Mouse (Mus musculus) heart, postnatal 0 days (tissue): ENCODE data around the gene Kif22. TPM values are rescaled to one million over a fixed set of nuclear protein-coding genes. Genes with fewer than 3 reads are reported as not detected.

Experiments
- ATAC-seq: fragments of 200-750 bp; cut with Nextera tagmentation; 2 replicates; pipeline ENCODE4 v1.8.0; 2017; ENCODE audit warnings: low read depth, moderate number of reproducible peaks, moderate library complexity; ENCODE audit not compliant: insufficient read depth
- DNase-seq: peaks from one replicate; pipeline ENCODE4 v3.0.0-alpha.2; 2016; ENCODE audit warnings: low spot score
- H3K27ac ChIP-seq: fragments of 300-500 bp; sonication (generic); 2 replicates; pipeline ENCODE4 v1.5.1; 2014; ENCODE audit warnings: low read depth, mild to moderate bottlenecking
- H3K27me3 ChIP-seq: fragments of 300-500 bp; sonication (generic); 2 replicates; pipeline ENCODE4 v1.6.1; 2014; ENCODE audit warnings: low read length, mixed read lengths; ENCODE audit not compliant: control insufficient read depth, insufficient read depth
- H3K36me3 ChIP-seq: fragments of 300-500 bp; sonication (generic); replicated peaks from 2 replicates; pipeline ENCODE4 v1.6.1; 2014; ENCODE audit warnings: low read length, mixed read lengths; ENCODE audit not compliant: control insufficient read depth, insufficient read depth
- H3K4me1 ChIP-seq: fragments of 300-500 bp; sonication (generic); 2 replicates; pipeline ENCODE4 v1.6.1; 2014; ENCODE audit warnings: antibody characterized with exemption; ENCODE audit not compliant: control insufficient read depth, insufficient read depth
- H3K4me2 ChIP-seq: fragments of 300-500 bp; sonication (generic); 2 replicates; pipeline ENCODE4 v1.6.1; 2014; ENCODE audit warnings: low read depth, mild to moderate bottlenecking, low read length, moderate library complexity
- H3K4me3 ChIP-seq: fragments of 300-500 bp; sonication (generic); 2 replicates; pipeline ENCODE4 v1.5.1; 2014; ENCODE audit warnings: low read depth, low read length
- H3K9ac ChIP-seq: fragments of 300-500 bp; sonication (generic); replicated peaks from 2 replicates; pipeline ENCODE4 v1.6.1; 2014; ENCODE audit warnings: low read depth, low read length, mixed read lengths
- H3K9me3 ChIP-seq: fragments of 300-500 bp; sonication (generic); replicated peaks from 2 replicates; pipeline ENCODE4 v1.6.1; 2016; ENCODE audit warnings: low read length; ENCODE audit not compliant: control insufficient read depth
- CTCF ChIP-seq: IDR thresholded peaks from 2 replicates; pipeline ENCODE4 v1.5.1; 2016; ENCODE audit warnings: antibody characterized with exemption, control low read depth, low read depth
- EP300 ChIP-seq: IDR thresholded peaks from 2 replicates; pipeline ENCODE4 v1.6.1; 2016; ENCODE audit warnings: antibody characterized with exemption, low read depth
- WGBS: fragments of 180-500 bp; shearing (Covaris S2); extraction: QIAGEN DNeasy Blood & Tissue Kit; methylation state at CpG from one replicate; pipeline ENCODE4 v1.1.7; 2014; 5-methylcytosine and 5-hydroxymethylcytosine counted together
- microRNA-seq: library from miRNA; unstranded; fragments of <30 nt; microRNA quantifications from one replicate; pipeline ENCODE4, GENCODE M21; 2016
- polyA plus RNA-seq: library from polyadenylated mRNA; unstranded; fragments of >200 nt; fragmentation: Nextera tagmentation; extraction: Ambion mirVana; gene quantifications from 2 replicates; pipeline ENCODE4 v1.2.1, GENCODE M21; 2015
- total RNA-seq: library from RNA; depleted of rRNA; stranded (reverse); fragments of >200 nt; gene quantifications from 2 replicates; pipeline ENCODE4 v1.2.3, GENCODE M21; 2014; ENCODE audit warnings: low replicate concordance; rRNA removed

Kif22 gene
- total and polyA plus RNA-seq, 2 experiments from 2014 or later: 22.4 to 43.1 TPM

DNA sequence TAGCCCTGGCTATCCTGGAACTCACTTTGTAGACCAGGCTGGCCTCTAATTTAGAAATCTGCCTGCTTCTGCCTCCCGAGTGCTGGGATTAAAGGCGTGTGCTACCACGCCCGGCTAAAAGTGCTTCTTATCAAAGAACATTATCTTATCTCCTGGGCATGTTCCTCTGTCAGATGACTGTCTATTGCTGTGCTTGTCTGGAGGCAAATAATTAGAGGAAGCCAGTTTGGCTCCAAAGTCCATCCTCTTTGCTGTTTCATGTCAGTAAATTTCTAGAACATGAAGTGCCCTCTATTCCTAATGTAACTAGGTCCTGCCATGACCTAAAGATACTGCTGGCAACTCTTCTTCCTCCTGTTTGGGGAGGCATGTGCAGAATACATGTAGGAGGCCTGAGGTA is 60.2 kb downstream of the Kif22 start:
- TF ChIP-seq CTCF (no peak), EP300 (no peak)
- Histone ChIP-seq H3K4me1 (no peaks in the 10 kb centered on the region), H3K27ac (no peak overlapping the region), H3K36me3 (peaks cover 38% of the 10 kb centered on the region), H3K9me3 (no peaks in the 10 kb centered on the region), H3K9ac (no peak overlapping the region), H3K4me3 (no peak overlapping the region), H3K27me3 (no peaks in the 10 kb centered on the region), H3K4me2 (no peak overlapping the region)
- 55% methylated on average over 4 of the region's 4 CpGs for WGBS
- DNase-seq (no peak), ATAC-seq (no peak)

DNA sequence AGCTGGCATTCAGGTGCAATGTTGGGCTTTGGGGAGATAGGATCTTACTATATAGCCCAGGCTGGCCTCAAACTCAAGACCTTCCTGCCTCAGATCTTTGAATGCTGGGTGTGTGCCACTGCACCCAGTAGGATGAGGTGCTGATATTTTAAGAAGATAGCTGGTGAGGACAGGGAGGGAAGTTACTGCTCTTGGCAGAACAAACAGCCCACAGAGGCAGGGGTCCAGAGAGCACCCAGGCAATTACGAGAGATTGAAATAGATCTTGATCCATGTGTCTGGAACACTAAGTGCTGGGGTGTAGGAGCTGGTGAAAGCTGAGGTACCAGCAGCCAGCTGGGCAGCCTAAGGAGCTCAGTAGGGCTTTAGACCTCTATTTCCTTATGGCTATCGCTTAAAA is 60.7 kb downstream of the Kif22 start:
- Histone ChIP-seq H3K9ac (no peak overlapping the region), H3K4me3 (no peak overlapping the region), H3K4me2 (no peak overlapping the region), H3K27me3 (no peaks in the 10 kb centered on the region), H3K9me3 (no peaks in the 10 kb centered on the region), H3K4me1 (no peaks in the 10 kb centered on the region), H3K36me3 (peaks cover 34% of the 10 kb centered on the region), H3K27ac (no peak overlapping the region)
- ATAC-seq: no peak
- no peak for DNase-seq
- WGBS: 69% methylated on average over 2 of the region's 2 CpGs
- no peak for TF ChIP-seq CTCF
- no peak for TF ChIP-seq EP300

DNA sequence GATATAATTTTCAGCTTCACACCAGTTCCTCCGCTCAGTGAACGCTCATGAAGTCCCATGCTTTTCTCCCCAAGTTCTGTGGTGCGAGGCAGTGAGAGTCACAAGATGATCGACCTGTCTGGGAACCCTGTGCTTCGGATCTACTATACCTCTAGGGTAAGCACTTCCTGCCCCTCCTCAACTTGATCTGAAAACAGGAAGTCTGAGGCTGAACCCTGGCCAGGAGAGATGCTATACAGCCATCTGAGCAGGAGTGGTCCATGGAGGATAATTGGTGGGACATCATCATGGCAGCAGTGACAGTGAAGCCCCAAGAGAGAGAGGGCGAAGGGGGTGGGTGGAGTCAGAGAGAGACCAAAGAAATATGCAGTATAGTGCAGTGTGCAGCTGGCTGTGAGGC is 63.4 kb downstream of the Kif22 start:
- Histone ChIP-seq H3K27me3 (no peaks in the 10 kb centered on the region), H3K27ac (no peak overlapping the region), H3K9ac (no peak overlapping the region), H3K4me3 (no peak overlapping the region), H3K4me2 (no peak overlapping the region), H3K36me3 (peaks cover 34% of the 10 kb centered on the region), H3K4me1 (peaks cover 4% of the 10 kb centered on the region; the same call in 1 of the 2 replicates), H3K9me3 (no peaks in the 10 kb centered on the region)
- TF ChIP-seq EP300: no peak
- no peak for TF ChIP-seq CTCF
- DNase-seq (no peak), ATAC-seq (no peak)
- WGBS: 82% methylated on average over 6 of the region's 6 CpGs

Small RNA genes within 50 kb of the gene (microRNA-seq; reads per million reads assigned to microRNA genes)
- not detected for gene Gm44343

Other genes starting within 250 kb of the Kif22 start
Only the 30 nearest of the 31 such genes appear.
- 0.99 and 2.9 TPM in 2 replicates for gene Fam57b, start 244.8 kb downstream of the Kif22 start, total RNA-seq
- 2.6 and 3.0 TPM in 2 replicates for gene Fam57b, start 244.8 kb downstream of the Kif22 start, polyA plus RNA-seq
- not detected in 2 replicates for gene 4930451I11Rik, start 210.8 kb downstream of the Kif22 start, total RNA-seq
- gene 4930451I11Rik, start 210.8 kb downstream of the Kif22 start, polyA plus RNA-seq: not detected in 2 replicates
- gene Doc2a, start 195.1 kb downstream of the Kif22 start, total RNA-seq: 0.73 TPM in 1 of 2 replicates, not detected in the other
- not detected in 2 replicates for gene Doc2a, start 195.1 kb downstream of the Kif22 start, polyA plus RNA-seq
- gene Hirip3, start 180.5 kb downstream of the Kif22 start, total RNA-seq: 2.6 and 5.3 TPM in 2 replicates
- 6.6 and 8.6 TPM in 2 replicates for gene Hirip3, start 180.5 kb downstream of the Kif22 start, polyA plus RNA-seq
- 16.6 and 29.5 TPM in 2 replicates for gene Ino80e, start 180.1 kb downstream of the Kif22 start, total RNA-seq
- 35.8 and 37.0 TPM in 2 replicates for gene Ino80e, start 180.1 kb downstream of the Kif22 start, polyA plus RNA-seq
- 47.4 and 47.9 TPM in 2 replicates for gene Taok2, start 157.8 kb downstream of the Kif22 start, total RNA-seq
- gene Taok2, start 157.8 kb downstream of the Kif22 start, polyA plus RNA-seq: 17.9 and 20.9 TPM in 2 replicates
- gene Tmem219, start 119.6 kb downstream of the Kif22 start, total RNA-seq: 19.9 and 30.0 TPM in 2 replicates
- 19.9 and 20.5 TPM in 2 replicates for gene Tmem219, start 119.6 kb downstream of the Kif22 start, polyA plus RNA-seq
- 6.8 and 8.2 TPM in 2 replicates for gene Kctd13, start 113.6 kb downstream of the Kif22 start, total RNA-seq
- 11.2 TPM in 2 replicates for gene Kctd13, start 113.6 kb downstream of the Kif22 start, polyA plus RNA-seq
- gene Asphd1, start 92.9 kb downstream of the Kif22 start, total RNA-seq: 0.23 TPM in 1 of 2 replicates, not detected in the other
- not detected in 2 replicates for gene Asphd1, start 92.9 kb downstream of the Kif22 start, polyA plus RNA-seq
- 8.7 and 14.2 TPM in 2 replicates for gene Sez6l2, start 91.9 kb downstream of the Kif22 start, total RNA-seq
- 1.5 and 1.7 TPM in 2 replicates for gene Sez6l2, start 91.9 kb downstream of the Kif22 start, polyA plus RNA-seq
- gene Cdipt, start 66.6 kb downstream of the Kif22 start, total RNA-seq: 135 and 150 TPM in 2 replicates
- 64.0 and 67.5 TPM in 2 replicates for gene Cdipt, start 66.6 kb downstream of the Kif22 start, polyA plus RNA-seq
- gene Cdiptos, start 66.4 kb downstream of the Kif22 start, total RNA-seq: 1.8 TPM in 1 of 2 replicates, not detected in the other
- 1.2 and 1.5 TPM in 2 replicates for gene Cdiptos, start 66.4 kb downstream of the Kif22 start, polyA plus RNA-seq
- 24.2 and 32.5 TPM in 2 replicates for gene Mvp, start 27.9 kb downstream of the Kif22 start, total RNA-seq
- 16.1 and 17.4 TPM in 2 replicates for gene Mvp, start 27.9 kb downstream of the Kif22 start, polyA plus RNA-seq
- not detected in 2 replicates for gene Pagr1b, start 26.0 kb downstream of the Kif22 start, total RNA-seq
- not detected in 2 replicates for gene Pagr1b, start 26.0 kb downstream of the Kif22 start, polyA plus RNA-seq
- gene Pagr1a, start 25.1 kb downstream of the Kif22 start, total RNA-seq: not detected in 2 replicates
- gene Pagr1a, start 25.1 kb downstream of the Kif22 start, polyA plus RNA-seq: 21.7 and 44.8 TPM in 2 replicates
- gene Gm42742, start 21.4 kb downstream of the Kif22 start, total RNA-seq: 22.8 and 24.8 TPM in 2 replicates
- 5.7 and 44.5 TPM in 2 replicates for gene Gm42742, start 21.4 kb downstream of the Kif22 start, polyA plus RNA-seq
- not detected in 2 replicates for gene Prrt2, start 21.3 kb downstream of the Kif22 start, total RNA-seq
- gene Prrt2, start 21.3 kb downstream of the Kif22 start, polyA plus RNA-seq: 0.23 and 1.1 TPM in 2 replicates
- gene Maz, start 15.4 kb downstream of the Kif22 start, total RNA-seq: 89.0 and 89.3 TPM in 2 replicates
- gene Maz, start 15.4 kb downstream of the Kif22 start, polyA plus RNA-seq: 15.6 and 16.1 TPM in 2 replicates
- not detected in 2 replicates for gene Zg16, start 44.9 kb upstream of the Kif22 start, total RNA-seq
- gene Zg16, start 44.9 kb upstream of the Kif22 start, polyA plus RNA-seq: 0.33 TPM in 1 of 2 replicates, not detected in the other
- 0.50 and 5.4 TPM in 2 replicates for gene AI467606, start 48.9 kb upstream of the Kif22 start, total RNA-seq
- gene AI467606, start 48.9 kb upstream of the Kif22 start, polyA plus RNA-seq: 0.89 and 0.94 TPM in 2 replicates
- gene Qprt, start 79.8 kb upstream of the Kif22 start, total RNA-seq: 0.42 and 2.3 TPM in 2 replicates
- 0.88 and 1.1 TPM in 2 replicates for gene Qprt, start 79.8 kb upstream of the Kif22 start, polyA plus RNA-seq
- gene Spn, start 95.4 kb upstream of the Kif22 start, total RNA-seq: 0.19 and 1.3 TPM in 2 replicates
- 0.10 and 0.18 TPM in 2 replicates for gene Spn, start 95.4 kb upstream of the Kif22 start, polyA plus RNA-seq
- 39.3 and 39.9 TPM in 2 replicates for gene Cd2bp2, start 153.6 kb upstream of the Kif22 start, total RNA-seq
- 26.9 and 27.2 TPM in 2 replicates for gene Cd2bp2, start 153.6 kb upstream of the Kif22 start, polyA plus RNA-seq
- 30.2 and 45.3 TPM in 2 replicates for gene Tbc1d10b, start 166.0 kb upstream of the Kif22 start, total RNA-seq
- 9.6 and 10.8 TPM in 2 replicates for gene Tbc1d10b, start 166.0 kb upstream of the Kif22 start, polyA plus RNA-seq
- gene Mylpf, start 166.4 kb upstream of the Kif22 start, total RNA-seq: 22.1 TPM in 1 of 2 replicates, not detected in the other
- gene Mylpf, start 166.4 kb upstream of the Kif22 start, polyA plus RNA-seq: 3.2 and 5.4 TPM in 2 replicates
- gene Zfp553, start 190.6 kb upstream of the Kif22 start, total RNA-seq: 11.8 and 18.5 TPM in 2 replicates
- gene Zfp553, start 190.6 kb upstream of the Kif22 start, polyA plus RNA-seq: 10.9 and 11.2 TPM in 2 replicates
- 2.3 and 8.6 TPM in 2 replicates for gene Sept1, start 190.7 kb upstream of the Kif22 start, total RNA-seq
- gene Sept1, start 190.7 kb upstream of the Kif22 start, polyA plus RNA-seq: 18.7 and 19.4 TPM in 2 replicates
- gene Zfp771, start 201.8 kb upstream of the Kif22 start, total RNA-seq: 38.5 and 43.6 TPM in 2 replicates
- 23.3 and 26.4 TPM in 2 replicates for gene Zfp771, start 201.8 kb upstream of the Kif22 start, polyA plus RNA-seq
- 152 and 165 TPM in 2 replicates for gene Dctpp1, start 218.2 kb upstream of the Kif22 start, total RNA-seq
- 94.2 and 97.1 TPM in 2 replicates for gene Dctpp1, start 218.2 kb upstream of the Kif22 start, polyA plus RNA-seq
- gene Sephs2, start 231.6 kb upstream of the Kif22 start, total RNA-seq: 76.5 and 78.0 TPM in 2 replicates
- 51.8 and 55.7 TPM in 2 replicates for gene Sephs2, start 231.6 kb upstream of the Kif22 start, polyA plus RNA-seq